Mouse (Mus musculus) embryonic stem cell, embryonic (primary cell): ENCODE measurements around the gene Caml.

Experiments used
- CTCF ChIA-PET, 4 experiments: fragments of 300-600 bp in 2 of 4; fragments of 350-600 bp in 2 of 4; sonication (Branson Sonifier 250); formaldehyde crosslinking; loops; one replicate each; lab custom pipeline; 2022; ENCODE audit warnings: inconsistent platforms in 2 of 4; lab: Charles Lee
- POLR2A ChIA-PET, 4 experiments: fragments of 300-600 bp in 2 of 4; fragments of 350-600 bp in 2 of 4; sonication (Branson Sonifier 250); formaldehyde crosslinking; loops; one replicate each; lab custom pipeline; 2022; ENCODE audit warnings: antibody characterized with exemption in 4 of 4, inconsistent platforms in 1 of 4; lab: Charles Lee

The Caml gene

GRCm38 (mm10) chr13:55604606-55605005 lies 18.2 kb upstream of the Caml start:
- POLR2A ChIA-PET, result interaction anchor here in 1 of 4 experiments (1.3 kb wide), 1 partner anchor 18 kb away, joined by 5 read pairs; the partner anchor contains the start of gene Caml

GRCm38 (mm10) chr13:55606899-55607623 lies 15.7 kb upstream of the Caml start:
- ChIA-PET POLR2A (interaction anchor here in 3 of 4 experiments (0.8 to 8.6 kb wide), 9 partner anchors 7 to 33 kb away, joined by 3 to 54 read pairs (median 6); partner anchors contain the start of genes Caml (in 2 of the 3), B4galt7 (in 1 of the 3) and Ddx46 (in 1 of the 3)), CTCF (interaction anchor here (0.5 to 1.6 kb wide), 8 partner anchors 16 to 1471 kb away, joined by 3 to 26 read pairs (median 3); no protein-coding TSS in a partner anchor)

More at GRCm38 (mm10) chr13:55604606-55605005, 18.2 kb upstream of the Caml start:
- CTCF ChIA-PET, result no interaction called here

- CTCF ChIA-PET, result interaction anchor here (0.5 to 1.6 kb wide), 6 partner anchors 21 to 102 kb away, joined by 3 to 26 read pairs (median 4); no protein-coding TSS in a partner anchor
- POLR2A ChIA-PET, result interaction anchor here in 3 of 4 experiments (1.1 to 8.6 kb wide), 7 partner anchors 8 to 32 kb away, joined by 3 to 54 read pairs (median 6); partner anchors contain the start of genes Caml (in 2 of the 3) and B4galt7 (in 1 of the 3)
Measured at GRCm38 (mm10) chr13:55607624-55608006, 15.2 kb upstream of the Caml start.

GRCm38 (mm10) chr13:55611996-55612395 lies 10.8 kb upstream of the Caml start:
- ChIA-PET CTCF (interaction anchor here in 2 of 4 experiments (1.0 to 1.8 kb wide), 2 partner anchors 10 to 11 kb away, joined by 3 to 4 read pairs; no protein-coding TSS in a partner anchor), POLR2A (interaction anchor here in 2 of 4 experiments (0.9 to 8.6 kb wide), 8 partner anchors 9 to 19 kb away, joined by 3 to 54 read pairs (median 4); partner anchors contain the start of genes Caml (in 2 of the 2) and B4galt7 (in 1 of the 2))

GRCm38 (mm10) chr13:55613471-55613870 lies 9.3 kb upstream of the Caml start:
- POLR2A ChIA-PET, result interaction anchor here (0.5 to 8.6 kb wide), 5 partner anchors 9 to 114 kb away, joined by 3 to 54 read pairs (median 4); partner anchors contain the start of genes Caml (in 2 of the 4) and Ddx46 (in 1 of the 4)
- CTCF ChIA-PET, result interaction anchor here in 1 of 4 experiments (1.0 kb wide), 1 partner anchor 12 kb away, joined by 3 read pairs; no protein-coding TSS in a partner anchor

- ChIA-PET CTCF (no interaction called here), POLR2A (interaction anchor here in 2 of 4 experiments (0.6 to 1.5 kb wide), 4 partner anchors 12 to 141 kb away, joined by 3 to 6 read pairs (median 5); no protein-coding TSS in a partner anchor)
Measured at GRCm38 (mm10) chr13:55619328-55619727, 3.5 kb upstream of the Caml start.

GRCm38 (mm10) chr13:55620275-55620674 lies 2.5 kb upstream of the Caml start:
- ChIA-PET CTCF (interaction anchor here in 1 of 4 experiments (0.5 kb wide), 1 partner anchor 20 kb away, joined by 4 read pairs; no protein-coding TSS in a partner anchor), POLR2A (interaction anchor here in 1 of 4 experiments (1.0 to 5.3 kb wide), 3 partner anchors 11 to 27 kb away, joined by 3 to 54 read pairs (median 15); no protein-coding TSS in a partner anchor)

GRCm38 (mm10) chr13:55622156-55622648 lies 603 bp upstream of the Caml start:
- ChIA-PET POLR2A (interaction anchor here (0.6 to 5.3 kb wide), 48 partner anchors 8 to 868 kb away, joined by 3 to 54 read pairs (median 5); partner anchors contain the start of genes B230219D22Rik (in 3 of the 4), B4galt7 (in 3 of the 4), Ddx46 (in 3 of the 4) and Cxcl14 (in 1 of the 4)), CTCF (interaction anchor here in 3 of 4 experiments (0.6 to 3.3 kb wide), 12 partner anchors 11 to 245 kb away, joined by 3 to 14 read pairs (median 4); partner anchors contain the start of genes Ddx46 (in 1 of the 3) and Pcbd2 (in 1 of the 3))

GRCm38 (mm10) chr13:55634639-55635127 lies 11.9 kb downstream of the Caml start, which contains the start of gene Ddx46:
Gene Ddx46, plus strand, starts transcription at chr13:55635027.
- CTCF ChIA-PET, result interaction anchor here (0.5 to 1.5 kb wide), 18 partner anchors 8 to 616 kb away, joined by 3 to 14 read pairs (median 3); partner anchors contain the start of genes B230219D22Rik (in 1 of the 4), B4galt7 (in 1 of the 4) and Caml (in 1 of the 4)
- POLR2A ChIA-PET, result interaction anchor here (0.6 to 3.8 kb wide), 28 partner anchors 8 to 266 kb away, joined by 3 to 44 read pairs (median 4); partner anchors contain the start of genes Caml (in 3 of the 4) and B230219D22Rik (in 2 of the 4)

- ChIA-PET POLR2A (interaction anchor here (0.6 to 3.8 kb wide), 28 partner anchors 8 to 266 kb away, joined by 3 to 44 read pairs (median 4); partner anchors contain the start of genes Caml (in 3 of the 4) and B230219D22Rik (in 2 of the 4)), CTCF (interaction anchor here (0.5 to 1.5 kb wide), 17 partner anchors 9 to 617 kb away, joined by 3 to 14 read pairs (median 3); partner anchors contain the start of genes B230219D22Rik (in 1 of the 4), B4galt7 (in 1 of the 4) and Caml (in 1 of the 4))
Measured at GRCm38 (mm10) chr13:55635146-55635571, 12.4 kb downstream of the Caml start.

GRCm38 (mm10) chr13:55636185-55636983 lies 13.6 kb downstream of the Caml start:
- POLR2A ChIA-PET, result interaction anchor here in 3 of 4 experiments (0.7 to 3.8 kb wide), 9 partner anchors 10 to 243 kb away, joined by 3 to 44 read pairs (median 4); partner anchors contain the start of genes Caml (in 2 of the 3) and B230219D22Rik (in 1 of the 3)
- CTCF ChIA-PET, result interaction anchor here in 1 of 4 experiments (0.7 kb wide), 1 partner anchor 124 kb away, joined by 3 read pairs; no protein-coding TSS in a partner anchor

GRCm38 (mm10) chr13:55640480-55640879 lies 17.7 kb downstream of the Caml start:
- CTCF ChIA-PET, result interaction anchor here (0.6 to 1.8 kb wide), 49 partner anchors 8 to 644 kb away, joined by 3 to 26 read pairs (median 4); partner anchors contain the start of genes B4galt7 (in 1 of the 4), Caml (in 1 of the 4) and Ddx41 (in 1 of the 4)

GRCm38 (mm10) chr13:55644525-55644924 lies 21.7 kb downstream of the Caml start:
- ChIA-PET POLR2A (interaction anchor here in 2 of 4 experiments (0.7 to 1.3 kb wide), 4 partner anchors 10 to 492 kb away, joined by 3 to 4 read pairs (median 4); partner anchors contain the start of gene Ddx46 (in 1 of the 2)), CTCF (interaction anchor here in 2 of 4 experiments (0.6 to 0.9 kb wide), 3 partner anchors 10 to 323 kb away, joined by 3 to 5 read pairs (median 4); partner anchors contain the start of gene Ddx46 (in 1 of the 2))

More at GRCm38 (mm10) chr13:55640480-55640879, 17.7 kb downstream of the Caml start:
- POLR2A ChIA-PET, result interaction anchor here (0.6 to 3.5 kb wide), 23 partner anchors 11 to 451 kb away, joined by 3 to 34 read pairs (median 4); partner anchors contain the start of genes B230219D22Rik (in 2 of the 4), Caml (in 2 of the 4), Pcbd2 (in 2 of the 4) and B4galt7 (in 1 of the 4)

- ChIA-PET POLR2A (interaction anchor here in 3 of 4 experiments (0.7 to 2.4 kb wide), 7 partner anchors 8 to 43 kb away, joined by 3 to 6 read pairs (median 3); partner anchors contain the start of genes B230219D22Rik (in 1 of the 3) and Ddx46 (in 1 of the 3)), CTCF (interaction anchor here in 2 of 4 experiments (0.7 to 1.6 kb wide), 2 partner anchors 9 to 10 kb away, joined by 3 to 5 read pairs; no protein-coding TSS in a partner anchor)
Measured at GRCm38 (mm10) chr13:55650098-55650497, 27.3 kb downstream of the Caml start.

- POLR2A ChIA-PET, result interaction anchor here in 2 of 4 experiments (0.5 to 2.4 kb wide), 7 partner anchors 8 to 179 kb away, joined by 3 to 6 read pairs (median 4); partner anchors contain the start of gene Ddx46 (in 1 of the 2)
- CTCF ChIA-PET, result interaction anchor here in 2 of 4 experiments (0.5 to 1.6 kb wide), 3 partner anchors 11 to 134 kb away, joined by 3 to 5 read pairs (median 4); no protein-coding TSS in a partner anchor
Measured at GRCm38 (mm10) chr13:55650980-55651379, 28.2 kb downstream of the Caml start.
